Mouse (Mus musculus) G1E (cell line): Measurements from ENCODE around the gene Slc39a1. TPM values are rescaled to one million over a fixed set of nuclear protein-coding genes. Genes with fewer than 3 reads are reported as not detected.
A peak's percentile ranks its signal among the peaks of the same experiment; 100 is the strongest.

Experiments used
- ATAC-seq: 2 replicates; pipeline ENCODE4 v1.8.0; 2016; ENCODE audit warnings: mild to moderate bottlenecking; ENCODE audit not compliant: insufficient number of reproducible peaks, poor library complexity, low FRiP score, severe bottlenecking; ENCODE audit errors: extremely low read depth
- DNase-seq: peaks from one replicate; pipeline ENCODE4 v3.0.0; 2012; ENCODE audit warnings: low spot score
- H3K27me3 ChIP-seq: 2 replicates; pipeline ENCODE4 v1.6.1; 2012; ENCODE audit warnings: mild to moderate bottlenecking, low read length, inconsistent platforms; ENCODE audit not compliant: insufficient read depth
- H3K36me3 ChIP-seq: replicated peaks from 2 replicates; pipeline ENCODE3; 2012; ENCODE audit warnings: mild to moderate bottlenecking, inconsistent platforms
- H3K4me1 ChIP-seq: 2 replicates; pipeline ENCODE4 v1.6.1; 2012; ENCODE audit warnings: low read depth, low read length, inconsistent platforms, mixed read lengths; ENCODE audit not compliant: insufficient read depth
- H3K4me3 ChIP-seq: 2 replicates; pipeline ENCODE4 v1.5.1; 2012; ENCODE audit warnings: low read depth, mild to moderate bottlenecking, inconsistent platforms, low read length, moderate library complexity, mixed read lengths
- H3K9me3 ChIP-seq: replicated peaks from 2 replicates; pipeline ENCODE4 v1.6.1; 2012; ENCODE audit warnings: inconsistent platforms
- CTCF ChIP-seq: IDR thresholded peaks from 2 replicates; pipeline ENCODE4 v1.5.1; 2012; ENCODE audit warnings: low read depth, low read length, inconsistent platforms, mixed read lengths
- GATA1 ChIP-seq: IDR thresholded peaks from 2 replicates; pipeline ENCODE4 v1.6.1; 2012; ENCODE audit warnings: borderline replicate concordance, low read length, inconsistent platforms, mixed read lengths
- GATA2 ChIP-seq: IDR thresholded peaks from 2 replicates; pipeline ENCODE4 v1.6.1; 2012; ENCODE audit warnings: low read depth, low read length, inconsistent platforms, borderline replicate concordance
- POLR2AphosphoS5 ChIP-seq: IDR thresholded peaks from 2 replicates; pipeline ENCODE4 v1.6.1; 2012; ENCODE audit warnings: low read depth, low read length, inconsistent platforms; ENCODE audit not compliant: insufficient replicate concordance
- TAL1 ChIP-seq: conservative IDR thresholded peaks from 2 replicates; pipeline ENCODE4 v1.6.1; 2012; ENCODE audit warnings: low read depth, low read length, inconsistent platforms, mixed read lengths
- polyA plus RNA-seq: library from polyadenylated mRNA; stranded (reverse); fragments of >175 nt; gene quantifications from 2 replicates; pipeline ENCODE4 v1.2.3, GENCODE M21; 2012
- total RNA-seq, 2 experiments: library from RNA; stranded (forward) in 1 of 2; stranded (reverse) in 1 of 2; fragments of 200-1000 nt in 1 of 2; fragments of >200 nt in 1 of 2; fragmentation: Nextera tagmentation in 1 of 2; gene quantifications; 2 replicates each; pipeline ENCODE4 v1.2.3; 2014 to 2017

Gene Slc39a1
- total and polyA plus RNA-seq, 3 experiments: 15.6 to 38.0 (median 31.8) TPM

GRCm38 (mm10) chr3:90265034-90265931 lies 17.3 kb downstream of the Slc39a1 start, which contains the start of gene Dennd4b:
Gene Dennd4b, plus strand, starts transcription at chr3:90265185.
- DNase-seq (peak; percentile 88), ATAC-seq (peak; percentile 82)
- Histone ChIP-seq H3K4me1 (peaks cover 56% of the 10 kb centered on the region), H3K27me3 (no peaks in the 10 kb centered on the region), H3K4me3 (peak within 1 kb of the TSS; percentile 80), H3K36me3 (peaks cover 74% of the 10 kb centered on the region), H3K9me3 (no peaks in the 10 kb centered on the region)
- TF ChIP-seq GATA2 (no peak), CTCF (peak; percentile 83)

GRCm38 (mm10) chr3:90265932-90266741 lies 18.2 kb downstream of the Slc39a1 start:
- TF ChIP-seq POLR2AphosphoS5 (0 out of 2 replicates have a peak, but pooled peaks have one; percentile 48), GATA1 (no peak)
- peaks cover 74% of the 10 kb centered on the region for H3K36me3 ChIP-seq
- H3K4me3 ChIP-seq: peak overlapping the region; percentile 80
- no peaks in the 10 kb centered on the region for H3K27me3 ChIP-seq
- DNase-seq (peak; percentile 78), ATAC-seq (peak; percentile 58)
- peaks cover 56% of the 10 kb centered on the region for H3K4me1 ChIP-seq
- H3K9me3 ChIP-seq: no peaks in the 10 kb centered on the region

- peaks cover 58% of the 10 kb centered on the region for H3K4me1 ChIP-seq
- no peak for ATAC-seq
Measured at GRCm38 (mm10) chr3:90266901-90267775, 19.2 kb downstream of the Slc39a1 start.

GRCm38 (mm10) chr3:90268190-90268589 lies 20.2 kb downstream of the Slc39a1 start:
- TF ChIP-seq GATA1: no peak
- TF ChIP-seq CTCF: no peak
- no peak for TF ChIP-seq TAL1
- TF ChIP-seq GATA2: no peak
- no peak for TF ChIP-seq POLR2AphosphoS5
- H3K36me3 ChIP-seq: peaks cover 74% of the 10 kb centered on the region
- ATAC-seq (no peak), DNase-seq (no peak)
- peak overlapping the region; percentile 46; the same call in 1 of the 2 replicates for H3K4me3 ChIP-seq
- no peaks in the 10 kb centered on the region for H3K9me3 ChIP-seq
- no peaks in the 10 kb centered on the region for H3K27me3 ChIP-seq
- peaks cover 58% of the 10 kb centered on the region for H3K4me1 ChIP-seq

More at GRCm38 (mm10) chr3:90266901-90267775, 19.2 kb downstream of the Slc39a1 start:
- peaks cover 74% of the 10 kb centered on the region for H3K36me3 ChIP-seq
- H3K27me3 ChIP-seq: no peaks in the 10 kb centered on the region
- H3K4me3 ChIP-seq: peak overlapping the region; percentile 80
- H3K9me3 ChIP-seq: no peaks in the 10 kb centered on the region
- TF ChIP-seq TAL1 (no peak), GATA2 (no peak), POLR2AphosphoS5 (no peak), CTCF (no peak), GATA1 (no peak)
- no peak for DNase-seq

DNA sequence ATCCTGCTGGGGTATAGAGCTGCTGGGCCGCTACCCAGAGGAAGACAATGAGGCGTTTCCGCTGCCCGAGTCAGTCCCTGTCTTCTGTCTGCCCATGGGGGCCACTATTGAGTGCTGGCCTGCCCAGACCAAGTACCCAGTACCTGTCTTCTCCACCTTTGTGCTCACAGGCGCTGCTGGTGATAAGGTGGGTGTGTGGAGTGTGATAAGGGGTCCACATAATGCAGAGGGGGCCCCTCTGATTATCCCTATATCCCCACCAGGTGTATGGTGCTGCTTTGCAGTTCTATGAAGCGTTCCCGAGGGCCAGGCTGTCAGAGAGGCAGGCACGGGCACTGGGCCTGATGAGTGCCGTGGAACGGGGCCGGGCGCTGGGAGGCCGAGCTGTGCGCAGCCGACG lies 21.0 kb downstream of the Slc39a1 start:
- Histone ChIP-seq H3K4me3 (no peak overlapping the region), H3K27me3 (no peaks in the 10 kb centered on the region; the same call in 1 of the 2 replicates), H3K36me3 (peaks cover 74% of the 10 kb centered on the region), H3K9me3 (no peaks in the 10 kb centered on the region), H3K4me1 (peaks cover 51% of the 10 kb centered on the region)
- ATAC-seq (no peak), DNase-seq (no peak)
- TF ChIP-seq POLR2AphosphoS5: no peak
- TF ChIP-seq TAL1: no peak
- no peak for TF ChIP-seq GATA2
- no peak for TF ChIP-seq CTCF
- TF ChIP-seq GATA1: no peak
